Mouse (Mus musculus): ENCODE results near the gene Trak1. TPM values are rescaled to one million over a fixed set of nuclear protein-coding genes. Genes with fewer than 3 reads are reported as not detected.

Gene Trak1
- polyA plus RNA-seq, 1 experiment from 2014 or later = 17.7 TPM

DNA sequence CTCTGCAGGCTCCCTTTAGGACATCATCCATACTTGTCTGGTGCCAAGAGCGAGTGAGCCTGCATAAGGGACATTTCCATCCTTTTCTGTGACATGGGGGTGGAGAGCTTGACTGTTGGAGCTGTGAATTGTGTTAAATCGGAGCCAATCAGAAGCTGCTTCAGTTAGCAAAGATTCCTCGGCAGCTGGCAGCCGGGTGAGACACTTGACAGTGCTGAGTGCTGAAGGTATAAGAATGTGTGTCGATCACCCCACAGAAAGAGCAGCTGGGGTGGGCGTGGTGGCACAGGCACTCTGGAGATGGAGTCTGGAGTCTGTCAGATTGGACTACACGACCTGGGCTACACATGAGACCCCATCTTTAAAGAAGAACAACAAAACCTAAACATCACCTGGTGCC lies 13.2 kb downstream of the Trak1 start:
- no peak overlapping the region for H3K4me3 ChIP-seq
- WGBS = 77% methylated on average over 7 of the region's 7 CpGs
- no peak overlapping the region for H3K27ac ChIP-seq
- no peak overlapping the region for H3K4me2 ChIP-seq
- H3K9ac ChIP-seq = no peak overlapping the region
- ATAC-seq (ENCODE audit: insufficient number of reproducible peaks, insufficient read depth, low FRiP score, low TSS enrichment, low read depth) = no peak
- H3K4me1 ChIP-seq = peaks cover 35% of the 10 kb centered on the region
- H3K9me3 ChIP-seq = no peaks in the 10 kb centered on the region
- no peaks in the 10 kb centered on the region for H3K27me3 ChIP-seq
- H3K36me3 ChIP-seq = 0 out of 2 replicates have a peak, but pooled peaks cover 3% of the 10 kb centered on the region

DNA sequence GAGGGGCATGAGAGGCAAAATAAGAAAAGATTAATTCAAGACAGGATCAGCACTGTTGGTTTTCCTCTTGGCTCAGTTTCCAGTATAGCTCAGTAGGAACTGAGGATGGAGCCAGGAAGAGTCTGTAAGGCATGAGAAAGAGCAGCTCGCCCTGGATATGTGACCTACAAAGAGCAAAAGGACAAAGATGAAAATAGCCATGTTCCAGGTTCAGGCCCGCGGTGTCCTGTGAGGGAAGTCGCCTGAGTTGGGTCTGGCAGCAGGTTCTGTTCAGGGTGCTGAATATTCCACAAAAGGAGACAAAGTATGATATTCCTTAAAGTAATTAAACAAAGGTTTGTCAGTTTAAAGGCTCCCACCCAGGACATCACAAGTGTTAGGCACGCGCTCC lies 14.5 kb downstream of the Trak1 start:
- no peaks in the 10 kb centered on the region for H3K27me3 ChIP-seq
- peaks cover 38% of the 10 kb centered on the region for H3K4me1 ChIP-seq
- no peak overlapping the region for H3K27ac ChIP-seq
- H3K4me2 ChIP-seq = no peak overlapping the region
- no peak overlapping the region for H3K4me3 ChIP-seq
- ATAC-seq (ENCODE audit: insufficient number of reproducible peaks, insufficient read depth, low FRiP score, low TSS enrichment, low read depth) = no peak
- H3K36me3 ChIP-seq = 0 out of 2 replicates have a peak, but pooled peaks cover 3% of the 10 kb centered on the region
- no peak overlapping the region for H3K9ac ChIP-seq
- no peaks in the 10 kb centered on the region for H3K9me3 ChIP-seq
- 80% methylated on average over 6 of the region's 6 CpGs for WGBS

DNA sequence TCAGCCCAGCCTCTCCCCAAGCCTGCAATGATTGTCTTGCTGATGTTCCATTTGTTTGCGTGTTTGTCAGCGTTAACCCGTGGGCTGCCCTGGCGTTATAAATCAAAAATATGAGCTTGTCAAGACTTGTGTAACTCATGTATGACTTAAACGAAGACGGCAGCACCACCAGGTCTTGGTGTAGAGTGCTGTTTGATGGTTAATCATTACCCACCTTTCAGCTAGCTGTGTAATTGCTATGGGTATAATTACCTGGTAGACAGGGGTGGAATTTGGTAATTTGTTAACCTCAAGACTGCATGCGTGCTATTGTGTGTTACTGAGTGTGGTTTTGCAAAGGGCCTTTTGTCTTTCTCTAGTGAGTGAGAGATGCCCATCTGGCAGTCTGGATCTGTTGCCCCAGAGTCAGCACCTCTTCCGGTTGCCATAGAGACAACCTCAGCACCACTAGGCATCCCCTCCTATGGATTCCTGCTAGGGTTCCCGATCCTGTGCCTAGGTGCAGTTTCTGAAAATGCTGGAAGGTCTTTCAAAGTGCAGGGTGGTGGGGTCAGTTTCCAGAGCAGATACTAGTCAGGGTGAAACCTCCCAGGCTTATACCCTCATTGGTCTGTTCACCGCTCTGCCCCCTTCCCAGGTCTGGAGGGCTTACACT lies 15.1 kb downstream of the Trak1 start:
- no peaks in the 10 kb centered on the region for H3K9me3 ChIP-seq
- H3K9ac ChIP-seq = no peak overlapping the region
- no peaks in the 10 kb centered on the region for H3K27me3 ChIP-seq
- 59% methylated on average over 10 of the region's 10 CpGs for WGBS
- H3K4me2 ChIP-seq = no peak overlapping the region
- H3K4me1 ChIP-seq = peaks cover 43% of the 10 kb centered on the region
- H3K27ac ChIP-seq = no peak overlapping the region
- no peak overlapping the region for H3K4me3 ChIP-seq
- no peak for ATAC-seq (ENCODE audit: insufficient number of reproducible peaks, insufficient read depth, low FRiP score, low TSS enrichment, low read depth)
- H3K36me3 ChIP-seq = 0 out of 2 replicates have a peak, but pooled peaks cover 3% of the 10 kb centered on the region

DNA sequence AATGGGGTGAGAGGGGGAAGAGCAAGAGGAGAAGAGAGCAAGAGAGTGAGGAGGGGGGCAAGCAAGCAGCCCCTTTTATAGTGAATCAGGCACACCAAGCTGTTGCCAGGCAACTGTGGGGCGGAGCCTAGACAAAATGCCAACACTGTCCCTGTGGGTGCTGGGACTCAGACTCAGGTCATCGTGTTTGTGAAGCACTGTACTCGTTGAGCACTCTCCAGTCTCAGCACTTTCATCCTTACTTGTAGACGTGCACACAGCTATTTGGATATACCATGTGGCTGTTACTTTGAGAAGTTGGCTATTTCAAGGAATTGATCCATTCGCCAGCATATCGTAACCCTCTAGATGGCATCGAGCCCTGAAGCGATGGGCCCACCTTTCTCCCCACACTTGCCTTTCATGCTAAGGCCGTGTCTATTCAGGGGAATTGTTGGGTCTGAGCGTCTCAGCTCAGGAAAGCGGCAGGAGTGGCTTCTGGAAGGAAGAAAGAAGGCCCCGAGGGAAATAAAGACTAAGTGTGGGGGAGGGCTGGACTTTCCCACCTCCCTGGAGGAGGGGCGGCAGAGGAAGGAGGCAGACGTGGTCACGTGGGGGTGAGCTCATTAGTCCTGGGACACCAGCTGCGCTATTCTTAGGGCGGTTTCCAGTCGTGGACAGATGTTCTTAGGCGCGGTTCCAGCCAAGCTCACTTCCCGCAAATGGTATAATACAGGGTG lies 16.5 kb downstream of the Trak1 start:
- peak overlapping the region; percentile 67 for H3K4me2 ChIP-seq
- WGBS = 1% methylated on average over 21 of the region's 21 CpGs
- H3K36me3 ChIP-seq = peaks cover 6% of the 10 kb centered on the region; the same call in 1 of the 2 replicates
- ATAC-seq (ENCODE audit: insufficient number of reproducible peaks, insufficient read depth, low FRiP score, low TSS enrichment, low read depth) = peak; percentile 56; the same call in 1 of the 2 replicates
- H3K27me3 ChIP-seq = no peaks in the 10 kb centered on the region
- peak overlapping the region; percentile 31 for H3K4me3 ChIP-seq
- peaks cover 44% of the 10 kb centered on the region for H3K4me1 ChIP-seq
- no peaks in the 10 kb centered on the region for H3K9me3 ChIP-seq
- peak overlapping the region; percentile 54 for H3K9ac ChIP-seq
- H3K27ac ChIP-seq = peak overlapping the region; percentile 80

DNA sequence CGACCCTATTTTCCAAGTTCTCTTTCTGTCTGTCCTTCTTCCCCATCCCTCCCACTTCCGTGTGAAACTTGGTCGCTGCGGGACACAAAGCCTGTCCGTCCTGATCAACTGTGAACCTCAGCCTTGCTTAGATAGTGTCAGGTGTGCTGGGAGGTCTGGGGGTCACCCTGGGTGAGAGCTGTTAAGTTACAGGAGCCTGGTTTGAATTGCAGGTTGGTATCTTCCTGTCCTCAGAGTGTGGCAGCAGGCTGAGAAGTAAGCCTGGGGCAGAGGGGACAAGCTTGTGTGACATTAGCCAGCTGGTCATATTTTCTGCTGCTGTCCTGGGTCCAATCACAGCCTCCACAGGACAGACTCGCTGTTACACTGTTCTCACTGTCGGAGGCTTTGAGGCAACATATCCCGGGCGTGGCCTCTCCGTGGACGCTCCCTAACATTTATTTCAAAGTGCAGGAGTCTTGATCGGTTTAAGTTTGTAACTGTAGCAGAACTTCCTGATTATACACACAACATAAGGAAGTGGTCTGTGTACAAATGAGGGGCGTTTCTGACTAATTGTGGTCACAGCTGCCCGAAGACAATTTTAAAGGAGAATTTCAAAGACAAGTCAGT lies 17.3 kb downstream of the Trak1 start:
- peaks cover 6% of the 10 kb centered on the region; the same call in 1 of the 2 replicates for H3K36me3 ChIP-seq
- no peaks in the 10 kb centered on the region for H3K9me3 ChIP-seq
- 12% methylated on average over 14 of the region's 14 CpGs for WGBS
- H3K4me3 ChIP-seq = peak overlapping the region; percentile 31
- no peaks in the 10 kb centered on the region for H3K27me3 ChIP-seq
- peak overlapping the region; percentile 67 for H3K4me2 ChIP-seq
- peaks cover 46% of the 10 kb centered on the region for H3K4me1 ChIP-seq
- H3K27ac ChIP-seq = peak overlapping the region; percentile 80
- ATAC-seq (ENCODE audit: insufficient number of reproducible peaks, insufficient read depth, low FRiP score, low TSS enrichment, low read depth) = no peak
- H3K9ac ChIP-seq = peak overlapping the region; percentile 54; the same call in 1 of the 2 replicates

DNA sequence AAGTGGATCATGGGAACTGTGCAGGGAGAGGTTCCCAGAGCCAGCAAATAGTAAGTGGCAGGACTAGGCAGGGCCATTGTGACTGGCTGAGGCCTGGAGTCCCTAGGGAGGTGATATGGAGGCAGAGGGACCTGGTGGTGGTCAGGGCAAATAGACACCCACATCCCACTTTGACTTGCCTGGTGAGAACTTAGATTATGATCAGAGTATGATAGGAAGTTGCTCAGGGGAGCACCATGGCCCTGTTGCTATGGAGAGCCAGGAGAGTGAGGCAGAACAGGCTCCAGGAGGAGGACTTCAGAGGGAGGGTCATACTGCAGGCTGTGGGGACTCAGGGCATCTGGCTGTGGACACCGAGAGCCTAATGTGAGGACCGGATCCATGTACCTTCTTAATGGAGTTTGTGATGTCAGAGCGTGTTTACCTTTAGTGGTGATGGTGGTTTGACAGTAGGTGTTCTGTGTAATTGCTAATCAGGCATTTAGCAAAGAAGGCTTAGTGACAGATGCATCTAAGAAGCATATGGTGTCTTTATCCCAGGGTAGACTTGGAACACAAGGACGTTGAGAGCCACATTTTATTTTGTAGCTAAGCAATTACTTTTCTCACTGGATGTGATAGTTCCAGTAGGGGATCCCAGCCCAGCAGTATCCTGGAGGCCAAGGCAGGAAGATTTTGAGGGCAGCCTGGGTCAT lies 18.7 kb downstream of the Trak1 start:
- Histone ChIP-seq H3K4me1 (peaks cover 49% of the 10 kb centered on the region), H3K4me3 (no peak overlapping the region), H3K36me3 (peaks cover 4% of the 10 kb centered on the region; the same call in 1 of the 2 replicates), H3K9me3 (no peaks in the 10 kb centered on the region), H3K4me2 (no peak overlapping the region), H3K9ac (no peak overlapping the region), H3K27me3 (no peaks in the 10 kb centered on the region), H3K27ac (no peak overlapping the region)
- 76% methylated on average over 4 of the region's 4 CpGs for WGBS
- ATAC-seq (ENCODE audit: insufficient number of reproducible peaks, insufficient read depth, low FRiP score, low TSS enrichment, low read depth) = no peak

DNA sequence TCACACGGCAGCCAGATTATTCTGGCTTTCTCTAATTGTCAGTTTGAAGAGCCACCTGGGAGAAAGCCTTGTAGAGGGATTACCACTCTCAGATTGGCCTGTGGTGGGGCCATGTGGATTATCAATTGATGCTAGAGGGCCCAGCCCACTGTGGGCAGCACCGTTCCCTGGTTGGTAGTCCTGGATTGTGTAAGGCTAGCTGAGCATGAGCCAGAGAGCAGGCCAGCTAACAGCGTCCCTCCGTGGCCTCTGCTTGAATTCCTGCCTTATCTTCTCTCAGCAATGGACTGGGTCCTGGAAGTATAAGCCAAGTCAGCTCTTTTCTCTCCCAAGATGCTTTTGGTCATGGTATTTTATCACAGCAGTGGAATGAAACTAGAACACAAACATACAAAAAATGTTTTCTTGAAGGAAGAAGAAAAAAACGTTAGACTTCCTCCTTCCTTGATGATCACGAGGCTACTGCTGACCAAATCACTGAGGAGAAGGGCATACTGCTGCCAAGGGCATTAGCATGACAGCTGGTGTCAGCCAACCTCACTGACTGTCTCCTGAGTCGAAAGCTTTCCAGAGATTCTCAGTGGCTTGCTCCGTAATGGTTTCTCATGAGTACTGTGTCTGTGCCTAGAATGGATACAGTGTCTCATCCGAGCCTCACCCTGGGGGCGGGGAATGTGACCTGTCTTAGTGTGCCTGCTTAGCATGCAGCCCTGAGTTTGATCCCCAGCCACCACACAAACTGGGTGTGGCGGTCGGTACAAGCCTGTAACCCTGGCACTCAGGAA lies 19.5 kb downstream of the Trak1 start:
- Histone ChIP-seq H3K4me3 (no peak overlapping the region), H3K9ac (no peak overlapping the region), H3K9me3 (no peaks in the 10 kb centered on the region), H3K4me1 (peaks cover 49% of the 10 kb centered on the region), H3K27me3 (no peaks in the 10 kb centered on the region), H3K36me3 (peaks cover 7% of the 10 kb centered on the region; the same call in 1 of the 2 replicates), H3K27ac (no peak overlapping the region), H3K4me2 (no peak overlapping the region)
- ATAC-seq (ENCODE audit: insufficient number of reproducible peaks, insufficient read depth, low FRiP score, low TSS enrichment, low read depth) = no peak
- WGBS = 63% methylated on average over 12 of the region's 12 CpGs

DNA sequence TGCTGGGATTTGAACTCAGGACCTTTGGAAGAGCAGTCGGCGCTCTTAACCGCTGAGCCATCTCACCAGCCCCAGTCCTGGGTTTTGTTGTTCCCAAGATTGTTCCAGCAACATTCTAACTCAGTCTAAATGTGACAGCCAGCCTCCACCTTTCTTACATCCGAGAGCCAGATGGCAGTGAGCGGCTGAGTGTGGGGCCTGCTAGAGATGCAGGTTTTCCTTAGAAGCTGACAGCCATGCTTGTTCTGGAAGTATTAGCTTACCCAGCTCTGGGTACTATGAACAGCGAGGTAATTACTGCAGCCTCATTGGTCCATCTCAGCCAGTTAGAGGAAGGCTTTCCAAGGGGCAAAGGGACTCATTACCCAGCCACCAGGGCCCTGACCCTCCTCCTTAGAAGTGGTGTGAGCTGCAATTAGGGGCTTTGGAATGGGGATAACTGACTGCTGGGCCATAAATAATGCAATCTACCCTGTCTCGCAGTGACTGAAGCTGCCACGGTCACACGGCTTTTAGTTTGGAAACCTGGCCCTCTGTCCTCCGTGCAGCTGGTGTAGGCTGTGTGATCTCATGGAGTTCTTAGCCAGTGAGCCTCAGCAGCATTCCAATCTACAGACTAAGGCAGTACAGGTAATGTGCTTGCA lies 22.1 kb downstream of the Trak1 start:
- no peak overlapping the region for H3K27ac ChIP-seq
- peaks cover 26% of the 10 kb centered on the region for H3K4me1 ChIP-seq
- H3K4me3 ChIP-seq = no peak overlapping the region
- peaks cover 10% of the 10 kb centered on the region; the same call in 1 of the 2 replicates for H3K36me3 ChIP-seq
- no peak for ATAC-seq (ENCODE audit: insufficient number of reproducible peaks, insufficient read depth, low FRiP score, low TSS enrichment, low read depth)
- no peak overlapping the region for H3K4me2 ChIP-seq
- 58% methylated on average over 10 of the region's 10 CpGs for WGBS
- no peaks in the 10 kb centered on the region for H3K27me3 ChIP-seq
- no peaks in the 10 kb centered on the region for H3K9me3 ChIP-seq
- no peak overlapping the region for H3K9ac ChIP-seq

DNA sequence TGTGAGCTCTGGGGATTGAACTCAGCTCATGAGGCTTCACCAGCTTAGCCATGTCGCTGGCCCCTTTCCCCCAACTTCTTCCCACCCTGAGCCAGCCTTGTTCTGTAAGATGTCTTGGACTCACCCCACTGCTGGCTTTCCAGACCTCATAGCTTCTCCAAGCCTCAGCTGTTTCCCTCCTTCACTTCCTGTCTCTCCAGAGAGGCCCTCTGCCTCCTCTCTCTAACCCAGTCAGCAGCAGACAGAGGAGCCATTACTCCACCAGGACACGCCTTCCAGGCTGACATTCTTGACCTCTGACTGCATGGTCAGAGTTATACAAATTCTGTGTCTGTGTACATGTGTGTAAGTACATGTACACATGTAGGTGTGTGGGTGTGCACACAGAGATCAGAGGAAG lies 23.1 kb downstream of the Trak1 start:
- peaks cover 10% of the 10 kb centered on the region; the same call in 1 of the 2 replicates for H3K36me3 ChIP-seq
- no peaks in the 10 kb centered on the region for H3K9me3 ChIP-seq
- no peak overlapping the region for H3K4me2 ChIP-seq
- H3K27me3 ChIP-seq = no peaks in the 10 kb centered on the region
- H3K4me1 ChIP-seq = peaks cover 17% of the 10 kb centered on the region
- H3K4me3 ChIP-seq = no peak overlapping the region
- no peak overlapping the region for H3K27ac ChIP-seq
- no peak overlapping the region for H3K9ac ChIP-seq
- WGBS = 67% methylated on average over 2 of the region's 2 CpGs
- ATAC-seq (ENCODE audit: insufficient number of reproducible peaks, insufficient read depth, low FRiP score, low TSS enrichment, low read depth) = no peak

DNA sequence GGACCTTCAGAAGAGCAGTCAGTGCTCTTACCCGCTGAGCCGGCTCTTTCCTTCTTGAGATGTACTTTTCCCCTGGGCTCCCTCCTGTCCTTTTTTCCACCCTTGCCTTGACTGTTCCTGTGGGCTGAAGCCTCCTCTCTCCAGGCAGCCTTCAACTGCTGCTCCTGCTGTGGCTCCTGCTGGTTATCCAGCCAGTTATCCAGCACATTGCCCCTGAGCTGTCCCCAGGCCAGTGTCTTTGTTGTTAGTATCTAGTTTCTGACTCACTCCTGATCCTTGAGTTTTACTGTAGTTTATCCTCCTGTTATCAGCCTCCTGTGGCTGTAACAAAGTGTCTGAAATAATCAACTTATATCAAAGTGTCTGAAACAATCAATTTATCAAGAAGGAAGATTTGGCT lies 23.8 kb downstream of the Trak1 start:
- Histone ChIP-seq H3K4me2 (no peak overlapping the region), H3K9me3 (no peaks in the 10 kb centered on the region), H3K9ac (no peak overlapping the region), H3K27me3 (no peaks in the 10 kb centered on the region), H3K27ac (no peak overlapping the region), H3K4me1 (peaks cover 13% of the 10 kb centered on the region), H3K36me3 (peaks cover 10% of the 10 kb centered on the region; the same call in 1 of the 2 replicates), H3K4me3 (no peak overlapping the region)
- 86% methylated on average over 2 of the region's 2 CpGs for WGBS
- ATAC-seq (ENCODE audit: insufficient number of reproducible peaks, insufficient read depth, low FRiP score, low TSS enrichment, low read depth) = no peak

Measured in embryonic facial prominence, embryonic 13.5 days (tissue).